In the genomic region with DNA sequence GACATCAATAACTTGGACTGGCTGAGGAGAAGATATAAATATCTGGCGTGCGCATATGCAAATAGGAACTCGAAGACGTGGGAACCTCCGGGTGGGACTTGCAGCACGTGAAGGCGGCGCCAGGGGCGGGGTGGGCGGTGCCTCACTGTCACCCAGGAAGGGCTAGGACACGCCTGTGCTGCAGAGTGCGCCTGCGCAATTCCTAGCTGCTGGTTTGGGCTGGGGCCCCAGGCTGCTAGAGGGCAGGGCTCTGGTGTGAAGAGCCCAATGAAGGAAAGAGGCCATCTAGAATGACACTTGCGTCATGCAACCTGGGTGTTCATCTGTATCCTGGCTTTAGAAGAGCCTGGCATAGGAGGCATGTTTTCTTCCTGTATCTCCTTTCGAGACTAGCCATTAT, we compare ENCODE assay signal across 7 mouse cellular contexts.
DNase-seq lines count a peak whose midpoint lies in the region; ATAC-seq and TF ChIP-seq lines count a peak whose summit lies in the region.

No protein-coding gene starts in this region.

- no peaks in the 10 kb centered on the region for H3K9me3 ChIP-seq in limb, embryonic 11.5 days (ENCODE audit: control insufficient read depth, low read length)
- no peaks in the 10 kb centered on the region for H3K9me3 ChIP-seq in midbrain, embryonic 14.5 days (ENCODE audit: control insufficient read depth, low read length)

- 12% methylated on average over 15 of the region's 15 CpGs for WGBS in limb, embryonic 11.5 days
- 17% methylated on average over 15 of the region's 15 CpGs for WGBS in midbrain, embryonic 14.5 days

- no peak for TF ChIP-seq POLR2A in brain, embryonic 14.5 days (IDR thresholded peaks at IDR 0.05; ENCODE audit: borderline replicate concordance, extremely low read depth, insufficient read depth, insufficient read length, poor library complexity, severe bottlenecking)
- peak; percentile 45 for TF ChIP-seq POLR2A in embryonic fibroblast, embryonic 13.5 days (IDR thresholded peaks at IDR 0.05; ENCODE audit: low read depth, low read length)

- 0 out of 2 replicates have a peak, but pooled peaks have one; percentile 37 for ATAC-seq in limb, embryonic 11.5 days (ENCODE audit: insufficient number of reproducible peaks, low FRiP score, low TSS enrichment, low read depth)
- ATAC-seq in midbrain, embryonic 14.5 days (ENCODE audit: low FRiP score, low TSS enrichment): peak; percentile 82

- TF ChIP-seq CTCF in brain, embryonic 14.5 days (IDR thresholded peaks at IDR 0.05; ENCODE audit: borderline replicate concordance, extremely low read depth, insufficient read depth, insufficient read length): no peak
- TF ChIP-seq CTCF in embryonic fibroblast, embryonic 13.5 days (IDR thresholded peaks at IDR 0.05; ENCODE audit: borderline replicate concordance, insufficient read depth, low read length): no peak

- H3K4me2 ChIP-seq in limb, embryonic 11.5 days (ENCODE audit: low read depth, severe bottlenecking): peak overlapping the region; percentile 24; the same call in 1 of the 2 replicates
- peak overlapping the region; percentile 46 for H3K4me2 ChIP-seq in midbrain, embryonic 14.5 days (ENCODE audit: low read length)

- no peak overlapping the region for H3K27ac ChIP-seq in embryonic fibroblast, embryonic 13.5 days (ENCODE audit: insufficient read depth, low read length)
- H3K27ac ChIP-seq in limb, embryonic 11.5 days (replicated peaks; ENCODE audit: low read depth, low read length): no peak overlapping the region
- H3K27ac ChIP-seq in midbrain, embryonic 14.5 days (replicated peaks; ENCODE audit: low read depth, low read length): peak overlapping the region; percentile 41

- H3K4me3 ChIP-seq in embryonic fibroblast, embryonic 13.5 days (ENCODE audit: insufficient read depth, low read length): peak overlapping the region; percentile 8; the same call in 1 of the 2 replicates
- no peak overlapping the region for H3K4me3 ChIP-seq in limb, embryonic 11.5 days (ENCODE audit: low read depth, low read length)
- peak overlapping the region; percentile 20 for H3K4me3 ChIP-seq in midbrain, embryonic 14.5 days (replicated peaks; ENCODE audit: low read depth, low read length)

- no peaks in the 10 kb centered on the region for H3K36me3 ChIP-seq in limb, embryonic 11.5 days (ENCODE audit: control insufficient read depth, insufficient read depth, low read length)
- H3K36me3 ChIP-seq in midbrain, embryonic 14.5 days (ENCODE audit: control insufficient read depth, insufficient read depth, low read length): no peaks in the 10 kb centered on the region

- no peaks in the 10 kb centered on the region for H3K27me3 ChIP-seq in limb, embryonic 11.5 days (ENCODE audit: control insufficient read depth, insufficient read depth, low read length)
- H3K27me3 ChIP-seq in midbrain, embryonic 14.5 days (ENCODE audit: control insufficient read depth, insufficient read depth, low read length): no peaks in the 10 kb centered on the region

- peak; percentile 97 for DNase-seq in brain, embryonic 14.5 days (ENCODE audit: low read depth)
- DNase-seq in heart, adult 9 months (ENCODE audit: low spot score in 2 of 2): peak; percentile 87
- peak; percentile 90 for DNase-seq in kidney, adult 9 months
- peak; percentile 79 for DNase-seq in limb, embryonic 11.5 days (ENCODE audit: low spot score)
- peak; percentile 93 for DNase-seq in midbrain, embryonic 14.5 days
- peak; percentile 29 to 31 for DNase-seq in spleen, adult 18-20 months

- H3K9ac ChIP-seq in limb, embryonic 11.5 days (ENCODE audit: low read length): no peak overlapping the region
- H3K9ac ChIP-seq in midbrain, embryonic 14.5 days (replicated peaks; ENCODE audit: low read length): no peak overlapping the region

- no peaks in the 10 kb centered on the region for H3K4me1 ChIP-seq in embryonic fibroblast, embryonic 13.5 days (ENCODE audit: control insufficient read depth, insufficient read depth, low read length)
- H3K4me1 ChIP-seq in limb, embryonic 11.5 days (ENCODE audit: control insufficient read depth, insufficient read depth, low read length): no peaks in the 10 kb centered on the region
- H3K4me1 ChIP-seq in midbrain, embryonic 14.5 days (ENCODE audit: control insufficient read depth, insufficient read depth, low read length): peaks cover 18% of the 10 kb centered on the region

Comparison
In these comparisons a context has a peak if more than half of its experiments do, and no peak if none do; other contexts are left out.
1. DNase-seq: peak in every context shown above with its lines; median percentile 97 in brain, embryonic 14.5 days; 93 in midbrain, embryonic 14.5 days; 90 in kidney, adult 9 months; 87 in heart, adult 9 months; 79 in limb, embryonic 11.5 days; 30 in spleen, adult 18-20 months.